Mouse (Mus musculus): ENCODE results near the gene Rnft1. TPM values are rescaled to one million over a fixed set of nuclear protein-coding genes. Genes with fewer than 3 reads are reported as not detected.

The Rnft1 gene
- polyA plus RNA-seq, 1 experiment from 2014 or later, result 19.0 TPM

DNA sequence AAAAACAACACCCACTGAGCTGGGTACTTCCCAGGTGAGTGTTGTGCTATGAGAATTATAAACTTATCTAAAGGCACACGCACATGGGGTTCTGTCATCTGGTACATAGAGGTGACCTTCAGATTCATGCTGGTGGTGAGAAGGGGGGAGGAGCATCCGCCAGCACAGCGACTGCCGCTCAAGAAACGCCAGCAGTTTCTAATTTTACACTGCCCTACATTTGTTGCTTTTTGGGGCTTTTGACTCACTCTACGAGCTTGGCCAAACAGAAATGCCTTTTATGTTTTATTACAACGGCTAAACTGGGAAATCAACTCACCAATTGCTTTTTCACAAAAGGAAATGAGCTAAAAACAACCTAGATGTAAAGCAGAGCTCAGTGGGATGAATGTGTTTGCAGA is 11.7 kb upstream of the Rnft1 start:
- Histone ChIP-seq H3K9ac (replicated peaks) (no peak overlapping the region), H3K27ac (peak overlapping the region; percentile 15), H3K27me3 (0 out of 2 replicates have a peak, but pooled peaks cover 14% of the 10 kb centered on the region), H3K4me2 (replicated peaks) (peak overlapping the region; percentile 3; the same call in 1 of the 2 replicates), H3K4me1 (replicated peaks) (peaks cover 26% of the 10 kb centered on the region), H3K36me3 (no peaks in the 10 kb centered on the region), H3K9me3 (no peaks in the 10 kb centered on the region), H3K4me3 (replicated peaks) (no peak overlapping the region)
- ATAC-seq, result no peak
- 46% methylated on average over 7 of the region's 7 CpGs for WGBS

DNA sequence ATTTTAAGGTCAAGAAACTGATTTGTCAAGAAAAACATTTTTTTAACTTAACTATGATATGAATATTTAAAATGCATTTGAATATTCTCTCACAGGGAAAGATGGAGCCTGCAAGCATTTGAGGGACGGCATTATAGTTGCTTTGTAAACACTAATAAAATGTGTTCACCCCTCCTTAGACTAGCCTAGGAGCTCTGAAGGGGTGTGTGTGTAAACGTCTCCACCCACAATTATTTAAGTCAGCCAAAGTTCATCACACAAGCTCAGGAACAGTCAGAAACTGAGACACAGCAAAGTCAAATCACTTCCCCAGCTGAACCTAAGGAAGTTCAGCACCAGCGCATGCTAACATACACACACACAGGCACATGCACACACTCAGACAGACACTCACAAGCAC is 10.9 kb upstream of the Rnft1 start:
- Histone ChIP-seq H3K27ac (no peak overlapping the region), H3K4me3 (replicated peaks) (no peak overlapping the region), H3K4me1 (replicated peaks) (peaks cover 26% of the 10 kb centered on the region), H3K9ac (replicated peaks) (no peak overlapping the region), H3K9me3 (no peaks in the 10 kb centered on the region), H3K27me3 (0 out of 2 replicates have a peak, but pooled peaks cover 14% of the 10 kb centered on the region), H3K4me2 (replicated peaks) (no peak overlapping the region), H3K36me3 (no peaks in the 10 kb centered on the region)
- WGBS, result 67% methylated on average over 3 of the region's 3 CpGs
- ATAC-seq, result no peak

DNA sequence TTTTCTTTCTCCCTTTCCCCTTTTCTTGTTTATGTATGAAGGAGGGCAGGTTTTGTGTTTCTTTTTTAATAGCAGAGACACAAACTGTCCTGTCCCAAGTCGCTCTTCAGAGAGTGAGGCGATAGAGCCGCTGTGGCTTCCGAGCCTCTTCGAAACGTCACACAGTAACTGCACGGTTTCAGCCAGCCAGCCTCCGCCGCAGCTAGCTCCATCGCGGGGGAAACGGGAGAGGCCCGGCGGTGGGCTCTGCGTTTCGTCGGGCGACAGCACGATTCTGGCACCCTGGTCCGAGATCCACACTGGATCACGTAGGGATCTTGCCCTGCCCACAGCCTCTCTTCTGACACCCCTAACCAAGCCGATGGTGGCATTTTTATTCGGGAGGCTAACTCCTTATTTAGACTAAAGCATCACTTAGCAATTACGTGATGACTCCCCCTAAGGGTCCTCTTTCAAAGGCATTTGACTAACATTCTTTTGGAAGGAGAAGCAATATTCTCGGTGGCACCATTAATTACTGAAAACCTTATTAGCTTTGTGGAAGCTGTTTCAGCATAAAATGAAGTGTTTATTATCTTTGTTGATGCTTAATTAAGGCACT is 553 bp downstream of the Rnft1 start:
- peak overlapping the region; percentile 73 for H3K9ac ChIP-seq (replicated peaks)
- peak overlapping the region; percentile 78 for H3K4me2 ChIP-seq (replicated peaks)
- no peaks in the 10 kb centered on the region for H3K27me3 ChIP-seq
- peak overlapping the region; percentile 64 for H3K4me3 ChIP-seq (replicated peaks)
- peak; percentile 67 for ATAC-seq
- peak overlapping the region; percentile 79 for H3K27ac ChIP-seq
- H3K36me3 ChIP-seq, result peaks cover 7% of the 10 kb centered on the region
- under 1% methylated on average over 25 of the region's 25 CpGs for WGBS
- H3K4me1 ChIP-seq (replicated peaks), result peaks cover 9% of the 10 kb centered on the region
- H3K9me3 ChIP-seq, result no peaks in the 10 kb centered on the region

DNA sequence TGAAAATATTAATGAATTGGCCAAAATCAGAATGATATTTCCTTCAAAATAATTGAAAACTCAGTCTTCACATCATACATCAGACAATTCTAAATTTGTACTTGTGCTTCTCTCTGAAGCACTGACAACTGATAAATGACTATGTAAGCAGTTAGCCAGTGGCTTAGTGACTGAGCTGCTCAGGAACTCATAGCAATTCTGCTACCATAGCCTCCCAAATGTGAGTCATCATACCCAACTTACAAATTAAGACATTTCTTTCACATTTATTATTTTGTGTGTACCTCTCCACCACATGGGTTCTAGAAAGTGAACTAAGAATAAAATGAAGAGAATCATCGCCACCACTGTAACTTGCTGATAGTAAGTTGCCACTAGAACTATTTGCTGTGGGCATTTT is 6.3 kb downstream of the Rnft1 start:
- WGBS, result 93% methylated on average over 1 of the region's 1 CpGs
- H3K4me1 ChIP-seq (replicated peaks), result peaks cover 5% of the 10 kb centered on the region
- no peak overlapping the region for H3K27ac ChIP-seq
- H3K4me2 ChIP-seq (replicated peaks), result no peak overlapping the region
- no peak for ATAC-seq
- H3K9me3 ChIP-seq, result no peaks in the 10 kb centered on the region
- no peaks in the 10 kb centered on the region for H3K27me3 ChIP-seq
- H3K9ac ChIP-seq (replicated peaks), result no peak overlapping the region
- H3K4me3 ChIP-seq (replicated peaks), result no peak overlapping the region
- peaks cover 26% of the 10 kb centered on the region for H3K36me3 ChIP-seq

DNA sequence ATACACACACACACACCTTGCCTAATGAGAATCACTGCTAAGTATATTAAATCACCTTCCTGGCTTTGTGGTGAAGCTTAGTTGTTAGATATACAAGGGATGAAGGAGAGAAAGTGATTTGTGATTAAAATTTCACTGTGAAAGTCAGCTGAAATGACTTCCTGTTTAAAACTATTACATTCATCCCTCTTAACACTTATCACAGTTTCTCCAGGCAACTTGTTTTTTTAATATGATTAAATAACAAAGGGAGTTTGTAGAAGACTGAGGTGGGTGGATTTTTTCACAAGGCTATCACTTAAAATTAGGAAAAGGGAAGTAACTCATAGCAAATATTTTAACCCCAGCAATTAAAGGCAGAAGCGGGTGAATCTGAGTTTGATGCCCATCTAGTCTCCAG is 12.9 kb downstream of the Rnft1 start:
- Histone ChIP-seq H3K27me3 (no peaks in the 10 kb centered on the region), H3K4me2 (replicated peaks) (no peak overlapping the region), H3K27ac (no peak overlapping the region), H3K36me3 (peaks cover 35% of the 10 kb centered on the region), H3K9me3 (no peaks in the 10 kb centered on the region), H3K4me1 (replicated peaks) (no peaks in the 10 kb centered on the region), H3K4me3 (replicated peaks) (no peak overlapping the region), H3K9ac (replicated peaks) (no peak overlapping the region)
- ATAC-seq, result no peak
- 100% methylated on average over 1 of the region's 1 CpGs for WGBS

DNA sequence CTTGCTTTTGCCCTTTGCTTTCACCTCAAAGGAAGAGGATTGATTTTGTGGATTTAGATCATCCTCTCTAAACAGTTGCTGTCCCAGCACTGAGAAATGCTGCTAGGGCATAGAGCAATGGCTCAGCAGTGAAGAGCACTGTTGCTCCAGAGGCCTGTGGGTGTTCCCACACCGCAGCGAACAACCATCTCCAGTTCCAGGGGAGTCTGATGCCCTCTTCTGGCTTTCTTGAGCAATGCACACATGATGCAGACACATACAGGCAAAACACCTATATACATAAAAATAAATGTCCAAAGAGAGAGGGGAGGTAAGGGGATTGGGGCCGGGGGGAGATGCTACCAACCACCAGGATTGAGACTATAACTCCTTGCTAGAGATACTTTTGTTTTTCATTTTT is 13.5 kb downstream of the Rnft1 start:
- Histone ChIP-seq H3K4me1 (replicated peaks) (no peaks in the 10 kb centered on the region), H3K27me3 (no peaks in the 10 kb centered on the region), H3K4me3 (replicated peaks) (no peak overlapping the region), H3K9me3 (no peaks in the 10 kb centered on the region), H3K4me2 (replicated peaks) (no peak overlapping the region), H3K27ac (no peak overlapping the region), H3K9ac (replicated peaks) (no peak overlapping the region), H3K36me3 (peaks cover 35% of the 10 kb centered on the region)
- WGBS, result 71% methylated on average over 3 of the region's 3 CpGs
- no peak for ATAC-seq

DNA sequence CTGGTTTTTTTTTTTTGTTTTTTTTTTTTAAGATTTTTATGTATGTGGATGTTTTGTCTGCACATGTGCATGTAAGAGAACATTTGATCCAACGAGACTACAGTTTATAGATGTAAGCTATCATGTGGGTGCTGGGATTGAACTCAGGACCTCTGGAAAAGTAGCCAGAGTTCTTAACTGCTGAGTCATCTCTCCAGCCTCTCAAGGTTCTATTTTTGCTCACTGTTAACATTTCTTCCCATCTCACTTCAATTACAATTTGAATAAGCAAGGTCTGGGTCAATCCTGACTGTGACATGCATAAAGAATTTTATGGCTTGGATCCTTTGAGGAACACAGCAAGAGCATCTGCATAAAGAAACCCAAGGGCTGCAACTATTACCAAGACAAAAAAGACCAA is 16.3 kb downstream of the Rnft1 start:
- Histone ChIP-seq H3K4me1 (replicated peaks) (no peaks in the 10 kb centered on the region), H3K9me3 (no peaks in the 10 kb centered on the region), H3K27me3 (no peaks in the 10 kb centered on the region), H3K4me2 (replicated peaks) (no peak overlapping the region), H3K4me3 (replicated peaks) (no peak overlapping the region), H3K36me3 (peaks cover 45% of the 10 kb centered on the region), H3K9ac (replicated peaks) (no peak overlapping the region), H3K27ac (no peak overlapping the region)
- no peak for ATAC-seq
- 78% methylated on average over 1 of the region's 1 CpGs for WGBS

DNA sequence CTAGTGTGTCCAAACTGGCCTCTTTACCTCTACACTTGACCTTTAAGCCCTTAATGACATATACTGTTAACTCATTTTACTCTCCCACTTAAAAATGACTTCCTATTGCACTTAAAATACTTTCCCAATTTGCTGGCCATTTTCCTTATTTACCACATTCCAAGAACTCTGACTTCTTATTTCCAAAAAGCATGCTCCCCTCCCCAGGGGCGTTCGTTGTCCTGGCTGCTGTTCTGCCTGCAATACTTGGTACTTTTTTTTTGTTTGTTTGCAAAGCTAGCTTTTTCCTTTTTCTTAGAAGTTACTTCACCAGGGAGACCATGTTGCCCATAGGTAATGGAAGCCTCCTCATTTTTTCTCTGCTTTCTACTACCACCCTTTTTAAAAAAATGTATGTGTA is 18.7 kb downstream of the Rnft1 start:
- H3K9me3 ChIP-seq, result no peaks in the 10 kb centered on the region
- H3K27ac ChIP-seq, result no peak overlapping the region
- no peaks in the 10 kb centered on the region for H3K27me3 ChIP-seq
- no peaks in the 10 kb centered on the region for H3K4me1 ChIP-seq (replicated peaks)
- peaks cover 53% of the 10 kb centered on the region for H3K36me3 ChIP-seq
- WGBS, result 95% methylated on average over 2 of the region's 2 CpGs
- no peak overlapping the region for H3K4me3 ChIP-seq (replicated peaks)
- no peak for ATAC-seq
- H3K4me2 ChIP-seq (replicated peaks), result no peak overlapping the region
- H3K9ac ChIP-seq (replicated peaks), result no peak overlapping the region

DNA sequence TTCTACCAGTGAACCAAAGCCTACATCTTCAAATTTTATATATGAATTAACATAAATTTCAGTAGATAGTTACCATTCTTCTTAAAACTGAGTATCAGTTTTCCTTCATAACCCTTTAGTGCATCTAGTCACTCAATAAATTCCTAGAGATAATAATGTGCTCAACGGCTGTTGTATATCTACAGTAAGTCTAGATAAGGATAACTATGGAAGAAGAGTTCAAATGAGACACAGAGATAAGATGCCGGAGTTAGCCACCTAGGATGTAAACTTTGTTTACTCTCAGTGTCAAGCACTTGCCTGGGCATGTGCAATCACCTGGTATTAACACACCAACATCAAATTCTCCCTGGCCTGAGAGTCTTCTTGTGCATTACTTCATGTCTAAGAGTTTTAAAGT is 22.9 kb downstream of the Rnft1 start:
- WGBS, result 97% methylated on average over 2 of the region's 2 CpGs
- peaks cover 77% of the 10 kb centered on the region for H3K36me3 ChIP-seq
- H3K4me1 ChIP-seq (replicated peaks), result no peaks in the 10 kb centered on the region
- no peaks in the 10 kb centered on the region for H3K27me3 ChIP-seq
- H3K9ac ChIP-seq (replicated peaks), result no peak overlapping the region
- no peak overlapping the region for H3K4me3 ChIP-seq (replicated peaks)
- H3K4me2 ChIP-seq (replicated peaks), result no peak overlapping the region
- H3K9me3 ChIP-seq, result no peaks in the 10 kb centered on the region
- H3K27ac ChIP-seq, result no peak overlapping the region
- no peak for ATAC-seq

DNA sequence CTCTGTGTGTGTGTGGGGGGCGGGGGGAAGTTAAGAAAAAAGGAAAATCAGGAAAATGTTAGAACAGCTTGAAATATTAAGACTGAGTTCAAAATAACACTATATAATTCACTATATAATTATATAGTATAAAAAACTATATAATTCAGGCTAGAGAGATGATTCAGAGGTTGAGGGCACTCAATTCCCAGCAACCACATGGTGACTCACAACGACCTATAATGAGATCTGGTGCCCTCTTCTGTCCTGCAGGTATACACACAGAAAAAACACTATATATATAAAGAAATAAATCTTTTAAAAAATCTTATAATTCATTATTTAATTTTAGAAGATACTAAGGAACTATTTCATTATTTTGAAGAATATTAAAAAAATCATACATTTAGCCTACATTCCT is 23.5 kb downstream of the Rnft1 start:
- H3K27ac ChIP-seq, result no peak overlapping the region
- no peak overlapping the region for H3K9ac ChIP-seq (replicated peaks)
- no peak overlapping the region for H3K4me2 ChIP-seq (replicated peaks)
- H3K4me3 ChIP-seq (replicated peaks), result no peak overlapping the region
- H3K36me3 ChIP-seq, result peaks cover 76% of the 10 kb centered on the region
- H3K4me1 ChIP-seq (replicated peaks), result no peaks in the 10 kb centered on the region
- ATAC-seq, result no peak
- WGBS, result 96% methylated on average over 2 of the region's 2 CpGs
- no peaks in the 10 kb centered on the region for H3K9me3 ChIP-seq
- H3K27me3 ChIP-seq, result no peaks in the 10 kb centered on the region

DNA sequence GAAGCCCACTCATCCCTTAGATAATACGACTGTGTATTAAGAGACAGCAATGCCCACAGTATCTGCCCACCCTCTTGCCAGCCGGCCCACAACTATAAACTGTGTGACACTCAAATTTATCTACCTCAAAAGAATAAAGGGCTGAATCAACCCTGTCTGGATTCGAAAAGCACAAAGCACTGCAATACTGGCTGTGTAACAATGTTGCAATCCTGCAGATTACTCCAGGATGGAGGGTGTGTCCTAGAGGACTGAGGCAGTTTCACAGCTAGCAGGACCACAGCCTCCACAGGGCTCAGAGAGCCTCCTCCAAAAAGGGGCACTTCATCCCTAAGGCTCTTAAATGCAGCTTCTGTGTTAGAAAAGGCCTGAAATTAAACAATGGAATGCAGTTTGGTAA is 32.2 kb downstream of the Rnft1 start:
- Histone ChIP-seq H3K9me3 (no peaks in the 10 kb centered on the region), H3K4me3 (replicated peaks) (no peak overlapping the region), H3K4me2 (replicated peaks) (no peak overlapping the region), H3K9ac (replicated peaks) (no peak overlapping the region), H3K36me3 (peaks cover 58% of the 10 kb centered on the region), H3K27me3 (no peaks in the 10 kb centered on the region), H3K4me1 (replicated peaks) (no peaks in the 10 kb centered on the region), H3K27ac (no peak overlapping the region)
- ATAC-seq, result no peak
- WGBS, result 91% methylated on average over 3 of the region's 3 CpGs

DNA sequence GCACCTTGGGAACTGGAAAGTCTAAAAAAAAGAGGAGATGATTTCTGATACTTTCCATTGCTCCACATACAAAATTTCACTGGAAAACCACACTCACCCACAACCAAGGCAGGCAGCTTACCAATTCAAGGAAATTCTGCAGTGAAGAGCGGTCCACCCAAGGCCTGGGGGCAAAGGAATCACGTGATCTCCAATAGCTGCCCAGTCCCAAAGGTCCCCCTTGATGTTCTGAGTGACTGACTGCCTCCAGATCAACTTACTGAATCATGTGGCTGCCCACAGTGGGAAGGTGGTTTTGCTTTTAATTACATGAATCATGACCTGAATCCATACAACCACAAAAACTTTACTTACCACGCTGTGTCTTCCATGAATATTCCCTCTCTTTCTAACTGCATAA is 32.8 kb downstream of the Rnft1 start:
- no peak overlapping the region for H3K4me3 ChIP-seq (replicated peaks)
- no peak for ATAC-seq
- peaks cover 59% of the 10 kb centered on the region for H3K36me3 ChIP-seq
- no peaks in the 10 kb centered on the region for H3K4me1 ChIP-seq (replicated peaks)
- no peak overlapping the region for H3K27ac ChIP-seq
- H3K9me3 ChIP-seq, result no peaks in the 10 kb centered on the region
- 94% methylated on average over 3 of the region's 3 CpGs for WGBS
- H3K27me3 ChIP-seq, result no peaks in the 10 kb centered on the region
- no peak overlapping the region for H3K9ac ChIP-seq (replicated peaks)
- no peak overlapping the region for H3K4me2 ChIP-seq (replicated peaks)

DNA sequence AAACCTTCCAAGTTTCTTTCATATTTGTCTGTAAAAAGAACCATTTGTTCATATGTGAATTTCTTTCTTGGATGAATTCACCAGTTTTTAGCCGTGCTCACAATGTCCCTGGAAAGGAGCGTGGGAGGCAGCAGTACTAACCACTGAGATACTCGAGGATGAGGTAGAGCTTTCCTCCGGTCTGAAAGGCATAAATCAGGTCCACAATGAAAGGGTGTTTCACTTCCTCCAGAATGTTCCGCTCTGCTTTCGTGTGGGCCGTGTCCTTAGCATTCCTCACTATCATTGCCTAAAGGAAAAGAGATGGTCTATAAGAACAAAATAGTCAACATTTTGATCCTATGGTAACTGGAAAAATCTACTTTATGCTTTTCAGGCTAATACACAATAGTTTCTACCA is 35.3 kb downstream of the Rnft1 start:
- Histone ChIP-seq H3K4me2 (replicated peaks) (no peak overlapping the region), H3K27ac (no peak overlapping the region), H3K9me3 (no peaks in the 10 kb centered on the region), H3K36me3 (peaks cover 75% of the 10 kb centered on the region), H3K4me1 (replicated peaks) (no peaks in the 10 kb centered on the region), H3K27me3 (no peaks in the 10 kb centered on the region), H3K9ac (replicated peaks) (no peak overlapping the region), H3K4me3 (replicated peaks) (no peak overlapping the region)
- WGBS, result 93% methylated on average over 7 of the region's 7 CpGs
- ATAC-seq, result no peak
